Mouse (Mus musculus) embryonic facial prominence, embryonic 10.5 days (tissue): Measurements from ENCODE around the gene Dock4. TPM values are rescaled to one million over a fixed set of nuclear protein-coding genes. Genes with fewer than 3 reads are reported as not detected.
A peak's percentile ranks its signal among the peaks of the same experiment; 100 is the strongest.
"Not testable (repeated sequence)": the region's sequence is repeated elsewhere in the genome, so short reads cannot be mapped to it uniquely, and the experiment has no call there.

Experiments used
- DNase-seq: peaks from one replicate; pipeline ENCODE4 v3.0.0-alpha.2; 2017; ENCODE audit warnings: low spot score
- H3K27ac ChIP-seq: fragments of 300-500 bp; sonication (generic); replicated peaks from 2 replicates; pipeline ENCODE4 v1.5.1; 2016; ENCODE audit warnings: mild to moderate bottlenecking
- H3K27me3 ChIP-seq: fragments of 300-500 bp; sonication (generic); replicated peaks from 2 replicates; pipeline ENCODE4 v1.6.1; 2016; ENCODE audit warnings: low read depth, mild to moderate bottlenecking; ENCODE audit not compliant: poor library complexity, severe bottlenecking
- H3K36me3 ChIP-seq: fragments of 300-500 bp; sonication (generic); replicated peaks from 2 replicates; pipeline ENCODE4 v1.6.1; 2016; ENCODE audit warnings: mild to moderate bottlenecking, moderate library complexity
- H3K4me1 ChIP-seq: fragments of 300-500 bp; sonication (generic); 2 replicates; pipeline ENCODE4 v1.6.1; 2016
- H3K4me3 ChIP-seq: fragments of 300-500 bp; sonication (generic); 2 replicates; pipeline ENCODE4 v1.5.1; 2016; ENCODE audit warnings: mild to moderate bottlenecking, moderate library complexity
- H3K9me3 ChIP-seq: fragments of 300-500 bp; sonication (generic); 2 replicates; pipeline ENCODE4 v1.6.1; 2016; ENCODE audit warnings: mild to moderate bottlenecking
- WGBS: fragments of 180-500 bp; shearing (Covaris S2); methylation state at CpG from one replicate; pipeline ENCODE4 v1.1.7; 2016; 5-methylcytosine and 5-hydroxymethylcytosine counted together
- polyA plus RNA-seq: library from polyadenylated mRNA; unstranded; fragments of >200 nt; fragmentation: Nextera tagmentation; extraction: Ambion mirVana; gene quantifications from 2 replicates; pipeline ENCODE4 v1.2.1, GENCODE M21; 2016

Gene Dock4
- polyA plus RNA-seq, 1 experiment from 2014 or later: 19.5 TPM

DNA sequence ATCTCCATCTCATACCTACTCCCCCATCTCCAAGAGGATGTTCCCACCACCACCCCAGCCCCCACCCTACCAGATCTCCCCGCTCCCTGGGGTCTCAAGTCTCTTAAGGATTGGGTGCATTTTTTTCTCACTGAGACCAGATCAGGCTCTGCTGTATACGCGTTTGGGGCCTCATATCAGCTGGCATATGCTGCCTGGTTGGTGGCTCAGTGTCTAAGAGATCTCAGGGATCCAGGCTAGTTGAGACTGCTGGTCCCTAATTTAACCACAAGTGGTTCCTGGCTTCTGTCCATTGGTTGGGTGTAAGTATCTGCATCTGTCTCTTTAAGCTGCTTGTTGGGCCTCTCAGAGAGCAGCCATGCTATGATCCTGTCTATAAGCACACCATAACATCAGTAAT lies 427.0 kb downstream of the Dock4 start:
- Histone ChIP-seq H3K4me1 (no peaks in the 10 kb centered on the region), H3K27me3 (no peaks in the 10 kb centered on the region), H3K27ac (no peak overlapping the region), H3K9me3 (peaks cover 13% of the 10 kb centered on the region; the same call in 1 of the 2 replicates), H3K4me3 (no peak overlapping the region), H3K36me3 (no peaks in the 10 kb centered on the region)
- no peak for DNase-seq
- WGBS: 93% methylated on average over 3 of the region's 3 CpGs

GRCm38 (mm10) chr12:40873267-40873666 lies 427.5 kb downstream of the Dock4 start:
- peaks cover 13% of the 10 kb centered on the region; the same call in 1 of the 2 replicates for H3K9me3 ChIP-seq
- DNase-seq, H3K27ac ChIP-seq, H3K27me3 ChIP-seq, H3K4me3 ChIP-seq, H3K36me3 ChIP-seq, H3K4me1 ChIP-seq: not testable (repeated sequence)
- WGBS: 76% methylated on average over 7 of the region's 7 CpGs

DNA sequence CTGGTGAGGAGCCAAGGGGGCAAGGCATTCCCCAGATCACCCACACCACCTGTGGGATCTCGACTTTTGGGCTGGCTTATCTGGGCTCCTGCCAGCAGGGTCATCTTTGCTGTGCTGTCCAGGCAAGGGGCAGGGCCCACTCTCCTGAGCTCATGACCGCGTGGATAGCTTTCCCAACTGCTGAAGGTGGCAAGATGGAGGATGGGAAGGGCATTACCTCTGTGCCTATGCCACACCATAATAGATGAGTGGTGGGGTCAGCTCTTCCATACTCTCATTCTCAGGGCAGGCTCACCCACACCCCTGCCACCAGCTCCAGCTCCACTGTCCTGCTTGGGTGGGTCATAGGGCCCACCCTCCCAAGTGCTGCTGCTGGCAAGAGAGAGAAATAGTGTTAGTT lies 439.2 kb downstream of the Dock4 start:
- Histone ChIP-seq H3K9me3 (no peaks in the 10 kb centered on the region), H3K27me3 (no peaks in the 10 kb centered on the region), H3K4me1 (no peaks in the 10 kb centered on the region), H3K4me3 (no peak overlapping the region), H3K27ac (no peak overlapping the region), H3K36me3 (no peaks in the 10 kb centered on the region)
- 85% methylated on average over 3 of the region's 3 CpGs for WGBS
- no peak for DNase-seq

- H3K36me3 ChIP-seq: no peaks in the 10 kb centered on the region
- no peaks in the 10 kb centered on the region for H3K27me3 ChIP-seq
- no peak overlapping the region for H3K27ac ChIP-seq
- no peak for DNase-seq
- WGBS: 97% methylated on average over 6 of the region's 6 CpGs
- no peak overlapping the region for H3K4me3 ChIP-seq
- no peaks in the 10 kb centered on the region for H3K4me1 ChIP-seq
- no peaks in the 10 kb centered on the region for H3K9me3 ChIP-seq
Measured at GRCm38 (mm10) chr12:40885377-40885776, 439.6 kb downstream of the Dock4 start.

GRCm38 (mm10) chr12:40887496-40887895 lies 441.7 kb downstream of the Dock4 start:
- 0 out of 2 replicates have a peak overlapping the region, but pooled peaks have one; percentile 45 for H3K27ac ChIP-seq
- no peaks in the 10 kb centered on the region for H3K4me1 ChIP-seq
- H3K9me3 ChIP-seq: no peaks in the 10 kb centered on the region
- 50% methylated on average over 2 of the region's 2 CpGs for WGBS
- no peak overlapping the region for H3K4me3 ChIP-seq
- H3K27me3 ChIP-seq: no peaks in the 10 kb centered on the region
- H3K36me3 ChIP-seq: no peaks in the 10 kb centered on the region
- no peak for DNase-seq

DNA sequence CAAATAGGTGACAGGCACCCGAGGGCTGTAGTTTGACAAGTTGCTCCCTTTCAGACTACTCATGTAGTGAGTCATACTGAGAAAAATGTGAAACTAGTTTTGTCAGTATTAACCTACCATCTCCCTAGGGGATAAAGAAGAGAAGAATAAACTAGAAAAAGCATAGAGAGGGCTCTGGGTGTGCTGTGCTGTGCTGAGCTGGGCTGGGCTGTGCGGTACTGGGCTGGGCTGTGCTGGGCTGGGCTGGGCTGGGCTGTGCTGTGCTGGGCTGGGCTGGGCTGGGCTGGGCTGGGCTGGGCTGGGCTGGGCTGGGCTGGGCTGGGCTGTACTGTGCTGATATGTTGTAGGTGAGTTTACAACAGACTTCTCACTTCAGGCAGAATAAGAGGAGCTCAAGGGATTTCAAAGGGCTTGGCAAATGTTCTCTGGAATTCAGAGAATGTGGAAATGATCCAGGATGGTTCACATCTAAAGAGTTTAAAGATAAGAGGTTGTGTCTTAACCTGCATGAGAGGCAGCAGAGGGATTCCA lies 442.6 kb downstream of the Dock4 start:
- Histone ChIP-seq H3K36me3 (no peaks in the 10 kb centered on the region), H3K9me3 (no peaks in the 10 kb centered on the region), H3K27ac (no peak overlapping the region), H3K27me3 (no peaks in the 10 kb centered on the region), H3K4me1 (no peaks in the 10 kb centered on the region), H3K4me3 (no peak overlapping the region)
- no peak for DNase-seq
- 51% methylated on average over 2 of the region's 2 CpGs for WGBS

DNA sequence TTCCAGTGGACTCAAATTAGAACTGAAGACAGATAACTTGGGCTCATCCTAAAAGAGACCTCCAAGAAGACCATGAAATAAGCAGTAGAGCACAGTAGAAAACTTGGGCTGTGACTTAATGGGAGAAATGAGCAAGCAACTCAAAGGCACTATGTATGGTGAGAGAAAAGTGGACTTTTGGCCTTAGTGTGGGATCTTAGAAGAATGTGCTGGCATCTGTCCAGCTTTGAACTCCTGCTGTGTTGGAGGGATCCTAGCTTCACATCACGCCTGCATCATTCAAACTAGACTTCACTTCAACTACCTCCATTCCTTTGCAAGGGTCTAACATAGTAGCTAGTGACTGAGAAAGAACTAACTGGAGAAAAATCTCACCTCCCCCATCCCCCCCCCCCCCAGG lies 443.1 kb downstream of the Dock4 start:
- Histone ChIP-seq H3K9me3 (no peaks in the 10 kb centered on the region), H3K4me3 (no peak overlapping the region), H3K4me1 (no peaks in the 10 kb centered on the region), H3K36me3 (no peaks in the 10 kb centered on the region), H3K27ac (no peak overlapping the region), H3K27me3 (no peaks in the 10 kb centered on the region)
- 73% methylated on average over 1 of the region's 1 CpGs for WGBS
- DNase-seq: no peak

- H3K4me1 ChIP-seq: no peaks in the 10 kb centered on the region
- H3K36me3 ChIP-seq: no peaks in the 10 kb centered on the region
- no peaks in the 10 kb centered on the region for H3K27me3 ChIP-seq
- DNase-seq: no peak
- H3K4me3 ChIP-seq: no peak overlapping the region
- 92% methylated on average over 3 of the region's 3 CpGs for WGBS
- no peak overlapping the region; the same call in 1 of the 2 replicates for H3K27ac ChIP-seq
- H3K9me3 ChIP-seq: no peaks in the 10 kb centered on the region
Measured at GRCm38 (mm10) chr12:40889534-40889933, 443.8 kb downstream of the Dock4 start.

- Histone ChIP-seq H3K27me3 (no peaks in the 10 kb centered on the region), H3K4me1 (no peaks in the 10 kb centered on the region), H3K36me3 (no peaks in the 10 kb centered on the region), H3K27ac (no peak overlapping the region), H3K4me3 (no peak overlapping the region), H3K9me3 (no peaks in the 10 kb centered on the region)
- DNase-seq: no peak
Measured at GRCm38 (mm10) chr12:40891168-40891567, 445.4 kb downstream of the Dock4 start.

DNA sequence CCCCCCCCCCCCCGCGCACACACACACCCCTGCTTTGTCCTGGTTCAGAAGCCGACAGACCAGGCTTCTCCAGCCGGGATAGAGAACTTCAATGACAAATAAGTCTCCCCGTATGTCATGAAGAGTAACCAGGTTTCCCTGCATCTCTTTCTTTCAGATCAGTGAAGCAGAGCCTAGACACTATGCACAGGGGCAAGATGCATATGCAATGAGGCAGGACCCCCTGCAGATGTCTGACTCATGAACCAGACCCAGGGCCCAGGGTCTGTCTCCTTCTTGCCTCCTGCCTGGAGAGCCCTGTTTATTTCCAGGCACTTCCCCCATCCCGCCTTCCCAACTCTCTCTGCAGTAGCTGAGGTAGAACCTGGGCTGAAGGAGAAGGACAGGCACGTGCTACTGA lies 448.0 kb downstream of the Dock4 start:
- 69% methylated on average over 5 of the region's 7 CpGs for WGBS
- no peak overlapping the region for H3K27ac ChIP-seq

GRCm38 (mm10) chr12:40894695-40895094 lies 448.9 kb downstream of the Dock4 start:
- H3K4me3 ChIP-seq: no peak overlapping the region
- no peaks in the 10 kb centered on the region for H3K9me3 ChIP-seq
- DNase-seq: no peak
- no peaks in the 10 kb centered on the region for H3K4me1 ChIP-seq
- no peaks in the 10 kb centered on the region for H3K36me3 ChIP-seq
- H3K27ac ChIP-seq: no peak overlapping the region
- H3K27me3 ChIP-seq: no peaks in the 10 kb centered on the region
- 91% methylated on average over 5 of the region's 5 CpGs for WGBS

More for the DNA sequence above, 448.0 kb downstream of the Dock4 start:
- Histone ChIP-seq H3K27me3 (no peaks in the 10 kb centered on the region), H3K4me3 (no peak overlapping the region), H3K9me3 (no peaks in the 10 kb centered on the region), H3K36me3 (no peaks in the 10 kb centered on the region), H3K4me1 (no peaks in the 10 kb centered on the region)
- DNase-seq: no peak
